Mouse (Mus musculus) urinary bladder, postnatal 4 days (tissue): ENCODE measurements around the gene Atg7.

Source experiments
- DNase-seq, 2 experiments: peaks; one replicate each; pipeline ENCODE4 v3.0.0; 2021 to 2022; ENCODE audit warnings: low spot score in 2 of 2

Gene Atg7

DNA sequence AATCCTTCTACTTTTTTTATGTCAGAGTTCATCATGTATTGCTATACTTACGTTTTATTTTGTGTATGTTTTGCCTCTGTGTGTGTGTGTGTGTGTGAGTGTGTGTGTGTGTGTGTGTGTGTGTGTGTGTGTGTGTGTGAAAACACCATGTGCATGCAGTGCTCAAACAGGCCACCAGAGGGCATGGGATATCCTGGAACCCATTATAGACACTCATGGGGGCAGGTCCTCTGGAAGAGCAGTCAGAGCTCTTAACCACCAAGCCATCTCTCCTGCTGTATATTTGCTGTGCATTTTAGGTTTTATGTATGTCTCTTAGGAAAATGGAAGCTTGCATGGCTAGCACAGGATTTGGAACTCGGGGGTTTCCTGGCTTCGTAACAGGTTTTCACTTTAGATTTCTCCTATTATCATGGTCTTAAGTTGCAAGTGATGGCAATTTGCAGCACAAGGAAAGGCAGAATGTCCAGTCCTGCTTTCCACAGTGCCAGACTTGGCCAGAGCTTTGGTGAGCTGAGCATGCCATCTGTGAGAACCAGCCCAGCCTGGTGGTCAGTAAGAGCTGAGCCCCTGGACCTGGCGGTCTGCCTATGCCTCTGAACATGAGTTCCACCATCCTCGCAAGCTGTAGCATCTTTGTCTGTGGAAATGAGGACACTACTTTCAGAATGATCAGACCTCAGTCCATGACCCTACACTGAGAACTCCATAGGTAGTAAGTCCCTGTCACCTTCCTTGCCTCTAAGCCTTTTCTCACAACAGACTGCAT is 172.2 kb downstream of the Atg7 start:
- no peak for DNase-seq

DNA sequence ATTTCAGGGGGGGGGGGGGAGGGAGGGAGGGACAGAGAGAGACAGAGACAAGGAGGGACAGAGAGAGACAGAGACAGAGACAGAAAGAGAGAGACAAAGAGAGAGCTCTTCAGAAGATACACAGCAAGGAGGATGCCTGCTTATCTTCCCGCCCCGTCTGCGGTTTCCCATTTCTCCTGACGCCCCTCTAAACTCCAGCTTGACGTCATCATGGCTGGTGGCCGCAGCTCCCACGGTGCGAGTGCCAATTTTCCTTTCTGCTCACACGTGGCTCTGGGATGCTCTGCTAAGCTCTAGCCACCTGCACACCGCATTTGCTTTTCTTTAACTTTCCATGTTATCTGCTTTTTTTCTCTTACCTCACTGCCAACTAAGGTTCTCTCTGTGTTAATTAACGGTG is 175.1 kb downstream of the Atg7 start:
- no peak for DNase-seq

DNA sequence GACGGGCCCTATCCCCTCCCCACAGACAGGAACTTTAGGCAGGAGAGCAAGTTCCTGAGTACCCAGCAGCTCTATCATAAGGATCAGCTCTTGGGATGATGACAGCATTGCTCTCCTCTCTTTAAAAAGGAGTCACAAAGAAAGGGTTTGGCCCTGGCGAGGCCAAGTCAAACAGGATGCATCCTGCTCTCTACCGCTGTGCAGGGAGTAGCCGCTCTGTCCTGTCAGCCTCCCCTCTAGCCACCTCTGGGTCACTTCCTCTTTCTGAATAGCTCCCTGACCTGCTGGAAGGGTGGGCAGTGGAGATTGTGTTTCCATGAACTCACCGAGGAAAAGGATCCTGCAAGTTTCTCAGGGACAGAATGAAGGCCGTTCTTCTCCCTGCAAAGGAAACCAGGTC is 175.6 kb downstream of the Atg7 start:
- DNase-seq: no peak

DNA sequence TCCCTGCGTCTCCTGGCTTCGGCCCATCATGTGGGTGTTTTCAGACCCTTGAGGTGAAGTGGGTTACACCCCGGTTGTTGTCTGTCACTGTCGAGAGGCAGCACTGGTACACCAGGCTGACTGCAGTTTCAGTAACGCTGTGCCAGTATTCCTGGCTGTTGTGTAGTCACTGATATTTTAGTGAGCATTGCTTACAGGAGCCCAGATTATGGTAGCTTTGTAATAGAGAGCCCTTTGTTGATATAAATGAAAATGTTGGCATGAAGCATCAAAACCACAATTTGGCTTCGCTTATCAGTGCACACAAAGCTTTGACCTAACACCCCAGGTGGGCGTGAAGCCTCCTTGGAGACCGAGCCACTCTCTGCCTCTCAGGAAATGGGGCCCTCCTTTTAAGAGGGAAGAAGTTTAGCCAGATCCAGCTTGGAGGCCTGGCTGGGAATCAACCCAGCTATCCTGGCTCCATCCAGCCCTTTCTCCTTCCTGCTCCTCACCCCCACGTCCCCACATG is 177.1 kb downstream of the Atg7 start:
- no peak for DNase-seq

DNA sequence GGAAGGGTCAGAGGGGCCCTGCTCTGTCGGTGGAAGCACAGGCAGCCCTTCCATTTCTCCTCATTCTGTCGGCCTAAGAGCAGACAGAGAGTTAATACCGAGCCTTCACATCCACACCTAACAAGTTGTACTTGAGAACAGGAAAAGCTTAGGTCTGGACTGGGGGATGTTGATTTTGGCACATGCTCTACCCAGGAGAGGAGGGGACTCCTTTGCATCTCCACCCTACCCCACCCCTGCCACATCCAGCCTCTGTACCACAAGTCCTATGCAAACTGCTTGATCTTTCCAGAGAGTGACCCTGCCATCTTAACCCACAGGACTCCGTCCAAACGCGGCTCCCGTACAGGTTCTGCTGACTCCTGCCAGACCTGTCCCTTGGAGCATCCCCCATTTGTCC is 178.7 kb downstream of the Atg7 start:
- no peak for DNase-seq

DNA sequence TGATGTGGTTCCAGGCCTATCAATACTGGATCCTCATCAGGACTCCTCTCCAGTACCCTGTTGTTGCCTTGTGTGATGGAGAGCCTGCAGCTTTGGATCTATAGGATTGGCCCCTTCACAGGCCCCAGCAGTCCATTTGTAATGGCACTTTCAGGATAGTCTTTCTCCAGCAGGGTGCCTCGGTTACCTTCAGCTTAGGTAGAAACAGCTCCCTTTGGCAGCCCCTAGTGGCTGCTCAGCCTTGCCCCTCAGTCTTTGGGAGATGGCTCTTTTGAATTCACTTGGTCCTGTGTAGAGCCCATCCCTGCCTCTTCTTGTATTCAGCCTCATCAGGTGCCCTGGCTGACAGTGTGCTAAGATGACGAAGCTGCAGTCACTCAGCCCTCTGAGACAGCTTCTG is 184.0 kb downstream of the Atg7 start:
- no peak for DNase-seq

DNA sequence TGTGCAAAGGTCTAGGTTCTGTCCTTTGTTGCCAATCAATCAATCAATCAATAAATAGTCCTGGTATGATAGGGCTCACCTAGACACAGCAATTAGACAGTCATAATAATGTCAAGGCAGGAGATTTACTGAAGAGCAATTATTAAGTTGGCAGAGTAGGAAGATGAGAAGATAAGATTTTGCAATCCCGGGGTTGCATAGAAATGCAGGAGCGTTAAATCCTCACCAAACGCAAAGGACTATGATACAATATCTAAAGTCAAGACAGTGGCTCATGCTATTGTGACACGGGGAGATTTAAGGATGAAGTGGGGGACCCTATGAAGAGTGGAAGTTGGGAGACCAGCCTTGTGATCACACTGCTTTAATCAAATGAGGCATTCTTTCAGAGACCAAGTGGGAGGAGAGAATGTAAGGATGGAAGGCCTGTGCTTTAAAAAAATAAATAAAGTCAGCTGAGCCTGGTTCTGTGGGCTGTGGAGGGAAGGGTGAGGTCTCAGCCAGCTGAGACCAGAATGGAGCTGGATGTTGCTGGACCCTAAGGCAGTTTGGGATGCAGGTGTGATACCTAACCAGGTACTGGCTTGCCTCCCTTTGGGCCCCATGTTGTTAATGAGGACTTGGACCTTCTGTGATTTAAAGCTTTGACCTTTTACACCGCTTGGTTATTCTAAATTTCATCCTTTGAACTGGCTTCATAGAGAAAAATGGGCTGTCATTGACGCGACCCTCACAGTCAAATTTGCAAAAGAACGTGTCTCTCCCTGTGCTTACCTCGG is 187.0 kb downstream of the Atg7 start:
- no peak for DNase-seq

DNA sequence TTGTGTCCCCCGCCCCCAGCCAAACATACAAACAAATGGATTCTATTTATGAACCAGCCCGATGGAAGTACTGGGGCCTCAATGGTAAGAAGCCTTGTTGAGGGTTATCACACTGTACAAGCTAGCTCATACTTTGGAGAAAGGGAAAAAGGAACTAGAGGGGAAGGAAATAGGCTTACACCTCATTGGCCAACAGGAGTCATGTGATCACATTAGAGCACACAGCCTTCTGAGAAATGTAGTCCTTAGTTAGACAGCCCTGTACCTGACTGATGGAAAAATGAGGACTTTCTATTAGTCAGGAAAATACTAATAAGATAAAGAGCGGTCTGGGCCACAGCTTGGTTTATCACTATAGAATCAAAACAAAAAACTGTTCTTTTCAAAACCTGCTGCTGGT is 188.9 kb downstream of the Atg7 start:
- no peak for DNase-seq

DNA sequence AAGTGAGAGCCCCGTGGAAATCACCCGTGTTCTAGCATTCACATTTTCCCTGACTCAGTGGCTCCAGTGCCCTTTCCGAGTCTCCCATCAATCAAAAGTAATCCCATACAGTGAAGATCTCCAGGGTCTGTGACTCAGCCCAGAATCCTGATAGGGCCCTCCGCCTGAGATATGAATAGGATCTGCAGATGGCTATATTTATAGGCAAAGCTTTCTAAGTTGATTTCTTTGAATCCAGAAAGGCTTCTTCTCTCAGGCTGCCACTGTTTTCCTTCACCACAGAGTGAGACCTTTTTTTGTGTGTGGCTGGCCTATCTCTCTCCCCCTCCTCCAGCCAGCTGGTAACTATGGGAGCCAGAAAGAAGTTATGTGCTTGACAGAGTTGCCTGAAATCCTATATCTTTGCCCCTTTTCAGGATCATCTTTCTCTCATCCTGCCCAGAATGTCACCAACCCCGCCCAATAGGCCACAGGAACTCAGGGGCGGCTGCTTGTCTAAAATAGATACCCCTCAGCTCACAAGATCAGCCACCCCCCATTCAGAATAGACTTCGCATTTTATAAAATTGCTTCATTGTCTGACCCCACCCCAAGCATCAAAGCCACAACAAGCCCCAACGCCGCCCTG is 190.3 kb downstream of the Atg7 start:
- no peak for DNase-seq

DNA sequence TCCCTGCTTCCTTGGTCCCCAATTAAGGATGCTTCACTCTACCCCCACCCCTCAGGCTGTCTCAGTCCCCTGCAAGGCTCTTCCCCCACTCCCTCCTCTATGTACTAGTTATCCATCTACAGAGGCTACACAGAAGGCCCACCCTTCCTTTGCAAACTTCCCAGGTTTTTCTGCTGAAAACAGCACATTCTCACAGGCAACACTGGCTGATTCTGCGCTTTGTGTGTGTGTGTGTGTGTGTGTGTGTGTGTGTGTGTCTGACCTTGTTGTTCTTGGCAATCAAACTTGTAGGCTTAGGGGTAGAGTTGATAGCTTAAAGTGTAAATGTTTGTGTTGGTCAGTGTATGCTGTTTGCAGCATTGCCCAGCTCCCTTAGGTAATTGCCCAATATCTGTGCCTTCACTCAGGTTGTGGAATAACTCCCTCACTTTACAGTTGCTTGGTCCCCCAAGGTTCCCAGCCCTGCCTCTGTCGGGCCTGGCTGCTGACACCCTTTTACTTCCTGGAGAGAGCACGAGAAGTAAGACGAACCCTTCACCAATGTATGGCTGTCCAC is 191.0 kb downstream of the Atg7 start:
- no peak for DNase-seq

DNA sequence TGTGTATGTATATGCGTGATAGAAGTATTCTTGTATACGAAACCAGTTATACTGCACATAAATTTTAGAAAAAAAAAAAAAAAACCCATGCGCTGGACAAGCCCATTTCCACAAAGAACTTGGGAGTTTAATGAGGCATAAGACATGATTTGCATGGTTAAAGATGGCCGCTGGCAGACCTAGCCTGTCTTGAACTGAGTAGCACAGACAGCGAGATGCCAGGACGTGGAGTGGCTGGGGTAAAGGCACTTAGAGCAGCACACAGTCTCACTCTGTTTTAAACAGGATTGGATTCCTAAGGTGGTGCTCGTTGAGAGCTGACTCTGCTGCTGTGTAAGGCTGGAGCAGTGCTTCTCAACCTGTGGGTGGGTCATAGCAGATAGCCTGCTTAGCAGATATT is 192.4 kb downstream of the Atg7 start:
- DNase-seq: no peak

DNA sequence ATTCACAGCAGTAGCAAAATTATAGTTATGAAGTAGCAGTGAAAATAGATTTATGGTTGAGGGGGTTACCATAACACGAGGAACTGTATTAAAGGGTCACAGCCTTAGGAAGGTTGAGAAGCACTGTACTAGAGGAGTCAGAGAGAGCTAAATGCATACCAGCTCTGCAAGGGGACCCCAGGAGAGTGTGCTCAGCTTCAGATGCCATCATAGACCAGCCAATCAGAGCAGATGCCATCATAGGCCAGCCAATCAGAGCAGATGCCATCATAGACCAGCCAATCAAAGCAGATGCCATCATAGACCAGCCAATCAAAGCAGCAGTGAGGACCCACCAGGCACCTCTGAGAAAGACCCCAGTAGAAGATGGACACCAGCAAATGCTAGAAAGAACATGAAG is 192.9 kb downstream of the Atg7 start:
- DNase-seq: no peak

DNA sequence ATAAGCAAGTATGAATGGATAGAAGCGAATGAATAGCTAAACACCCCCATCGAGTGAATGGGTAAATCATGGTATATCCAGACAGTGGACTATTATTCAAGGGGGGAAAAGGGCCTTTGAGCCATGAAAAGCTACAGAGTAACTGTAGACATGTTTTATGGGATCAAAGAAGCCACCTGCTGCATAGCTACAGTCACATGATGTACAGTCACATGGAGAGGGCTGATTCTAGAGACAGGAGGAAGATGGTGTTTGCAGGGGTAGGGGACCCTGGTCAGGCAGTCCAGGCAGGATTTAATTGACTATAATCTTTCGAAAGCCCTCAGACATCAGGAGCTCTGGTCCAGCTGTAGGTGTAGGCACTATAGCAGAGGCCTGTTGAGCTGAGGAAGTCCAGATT is 193.5 kb downstream of the Atg7 start:
- DNase-seq: no peak

DNA sequence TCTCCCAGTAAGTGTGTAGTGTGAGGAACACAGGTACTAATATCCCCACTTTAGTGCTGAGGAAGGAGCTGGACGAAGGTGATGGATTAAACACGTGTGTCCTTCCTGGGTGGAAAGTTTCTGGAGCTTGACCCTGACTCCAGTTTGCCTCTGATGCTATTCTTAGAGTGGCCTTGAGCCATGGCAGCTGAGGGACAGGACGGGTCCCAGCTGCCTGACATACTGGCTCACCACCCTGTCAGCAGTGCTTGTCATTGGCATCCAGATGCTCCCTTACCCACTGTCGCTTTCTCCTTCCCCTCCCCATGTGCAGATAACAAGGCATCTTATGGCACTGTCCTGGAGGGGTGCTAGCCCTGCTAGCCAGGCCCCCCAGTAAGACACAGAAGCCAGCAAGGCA is 196.0 kb downstream of the Atg7 start:
- no peak for DNase-seq

DNA sequence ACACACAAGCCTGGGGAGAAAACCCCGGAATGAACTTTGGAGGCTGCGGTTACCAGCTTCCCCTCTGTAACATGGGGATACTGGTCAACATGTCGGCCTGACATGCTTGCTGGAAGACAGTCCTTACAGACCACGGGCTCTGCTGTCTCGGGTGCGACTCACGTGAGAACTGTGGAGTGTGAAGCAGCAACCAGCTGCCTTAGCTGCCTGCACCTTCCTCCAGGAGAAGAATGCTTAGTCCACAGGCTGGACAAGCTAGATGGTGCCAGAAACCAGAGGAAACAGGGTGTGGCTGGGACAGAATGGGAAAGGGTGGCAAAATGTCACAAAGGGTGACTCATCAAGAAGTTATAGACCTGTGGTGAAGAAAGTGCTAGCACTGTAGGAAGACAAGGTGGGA is 197.1 kb downstream of the Atg7 start:
- no peak for DNase-seq

DNA sequence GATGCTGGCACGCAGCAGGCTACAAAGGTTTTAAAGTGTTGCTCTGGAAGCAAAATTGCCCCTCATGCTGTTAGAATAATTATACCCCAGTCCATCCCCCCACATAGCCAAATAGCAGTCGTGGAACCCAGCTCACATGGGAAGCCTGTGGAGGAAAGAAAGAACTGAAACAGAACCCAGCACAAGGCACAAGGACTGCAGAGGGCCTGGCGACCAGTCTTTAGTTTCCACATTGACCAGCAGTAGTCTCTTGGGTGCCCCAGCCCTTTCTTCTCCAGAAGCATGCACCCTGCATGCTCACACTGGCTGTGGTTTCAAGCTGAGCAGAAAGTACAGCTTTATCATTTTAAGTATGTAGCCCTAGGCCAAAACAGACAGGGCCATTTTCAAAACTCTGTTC is 199.2 kb downstream of the Atg7 start:
- no peak for DNase-seq

DNA sequence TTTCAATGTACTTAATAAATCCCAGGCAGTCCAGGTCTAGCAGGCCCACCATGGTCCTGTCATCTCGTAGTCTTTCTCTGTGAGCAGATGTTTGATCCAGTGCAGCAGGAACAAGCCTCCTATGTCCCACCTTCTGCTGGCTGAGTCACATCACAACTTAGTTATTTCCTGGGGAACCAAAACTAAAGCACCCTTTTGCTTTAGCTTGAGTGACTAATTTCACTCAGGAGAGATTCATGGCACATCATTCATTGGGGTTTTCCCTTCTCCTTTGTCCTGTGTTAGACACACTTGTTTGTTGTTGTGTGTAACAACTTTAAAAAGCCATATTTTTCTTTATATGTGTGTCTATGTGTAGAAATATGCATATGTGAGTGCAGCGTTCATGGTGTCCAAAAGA is 200.0 kb downstream of the Atg7 start:
- DNase-seq: no peak

DNA sequence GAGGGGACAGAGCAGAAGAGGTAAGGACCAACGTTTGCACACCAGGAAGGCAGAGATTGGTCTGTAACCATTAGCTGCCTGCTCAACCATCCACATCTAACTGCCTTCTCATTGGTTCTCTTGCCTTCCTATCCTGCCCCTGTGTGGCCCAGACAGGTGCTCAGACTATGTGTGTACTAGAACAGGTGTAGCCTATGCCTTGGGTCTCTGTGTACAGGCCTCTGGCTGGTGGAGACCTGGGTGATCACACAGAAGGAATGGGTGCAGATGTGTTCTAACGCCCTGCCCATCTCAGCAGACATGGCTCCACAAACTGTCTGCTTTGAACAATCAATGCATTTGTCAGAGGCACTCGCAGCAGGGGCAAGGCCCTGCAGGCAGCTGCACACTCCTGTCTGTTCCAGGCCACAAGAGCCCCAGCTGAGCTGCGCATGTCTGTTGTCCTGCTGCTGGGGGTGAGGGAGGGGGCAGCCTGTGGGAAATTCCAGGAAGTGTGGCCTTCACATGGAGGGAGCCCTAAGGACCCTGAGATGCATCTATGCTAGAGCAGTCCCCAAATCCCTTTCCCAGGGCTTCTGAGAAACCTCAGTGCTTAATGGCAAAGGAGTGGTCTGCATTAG is 203.4 kb downstream of the Atg7 start:
- no peak for DNase-seq

DNA sequence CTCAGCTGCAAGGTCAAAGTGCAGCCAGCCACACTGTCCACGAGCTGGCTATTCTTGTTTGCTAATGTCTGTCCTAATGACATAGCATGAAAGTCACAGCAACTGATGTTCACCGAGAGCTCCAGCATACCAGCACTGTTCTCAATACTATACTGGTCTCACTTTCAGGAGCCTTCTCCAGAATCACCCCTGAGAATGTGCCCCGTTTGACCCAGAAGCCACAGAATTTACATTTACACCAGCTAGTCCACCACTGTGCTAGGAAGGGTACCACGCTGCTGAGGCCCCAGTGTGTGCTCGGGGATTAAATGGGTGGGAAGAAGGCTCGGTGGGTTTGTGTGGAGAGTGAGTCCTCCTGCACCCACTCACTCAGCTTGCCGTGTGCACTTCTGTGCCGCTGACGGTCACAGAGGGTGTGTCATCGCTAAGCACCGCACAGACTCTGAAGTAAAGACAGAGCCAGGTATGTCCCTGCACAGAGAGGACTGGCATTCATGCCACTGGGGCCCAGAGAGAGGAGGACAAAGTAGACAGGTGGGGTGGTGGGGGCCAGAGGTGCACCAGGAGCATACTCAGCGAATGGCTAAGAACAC is 204.8 kb downstream of the Atg7 start:
- DNase-seq: no peak

DNA sequence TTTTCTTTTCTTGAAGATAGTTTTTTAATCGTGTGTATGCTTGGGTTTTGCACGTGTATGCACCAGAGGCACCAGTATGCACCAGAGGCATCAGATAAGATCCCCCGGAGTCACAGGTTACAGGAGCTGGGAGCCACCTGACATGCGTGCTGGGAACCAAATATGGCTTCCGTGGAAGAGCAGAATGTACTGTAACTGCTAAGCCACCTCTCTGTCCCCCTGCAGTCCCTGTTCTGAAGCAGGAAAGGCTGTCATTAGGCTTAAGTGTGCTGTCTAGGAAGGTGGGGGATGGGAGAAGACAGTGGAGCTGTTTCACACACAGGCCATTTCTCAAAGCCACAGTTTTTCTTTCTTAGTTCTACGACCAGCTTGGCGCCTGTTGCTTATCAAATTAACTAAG is 205.9 kb downstream of the Atg7 start:
- no peak for DNase-seq

DNA sequence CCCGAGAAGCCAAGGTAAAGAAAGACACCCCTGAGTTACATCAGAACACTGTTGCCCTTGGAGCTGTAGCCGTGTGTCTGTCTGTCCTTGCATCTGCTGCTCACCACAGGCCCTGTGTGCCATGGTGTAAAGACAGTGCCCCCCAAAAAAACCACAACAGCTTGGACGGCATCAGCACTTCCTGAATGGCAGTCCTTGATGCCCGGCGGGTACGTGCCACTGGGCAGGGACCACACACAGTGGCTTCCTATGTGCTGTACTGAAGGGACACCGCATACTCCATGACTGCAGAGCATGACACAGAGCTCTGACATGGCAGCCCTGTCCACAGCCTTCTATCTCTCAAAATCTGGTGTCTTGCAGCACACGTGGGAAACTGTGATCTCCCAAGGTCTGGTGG is 206.9 kb downstream of the Atg7 start:
- DNase-seq: no peak

DNA sequence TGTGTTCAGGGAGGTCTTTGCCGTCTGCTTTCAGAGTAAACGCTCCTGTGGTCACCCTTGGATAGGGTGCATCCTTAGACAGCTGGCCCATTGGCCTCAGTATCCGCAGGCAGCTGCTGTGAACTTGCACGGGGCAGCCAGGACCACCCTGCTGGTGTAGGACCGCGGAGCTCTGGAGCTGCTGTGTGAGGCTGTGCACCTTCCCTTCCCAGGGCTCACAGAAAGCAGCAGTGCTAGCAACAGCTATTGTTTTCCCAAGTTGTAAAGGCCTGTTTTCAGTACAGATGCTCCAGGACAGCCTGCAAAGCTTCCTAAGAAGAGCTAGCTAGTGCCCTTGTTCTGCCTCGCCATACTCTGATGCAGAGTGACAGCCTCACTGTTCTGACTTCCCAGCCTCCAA is 208.8 kb downstream of the Atg7 start:
- DNase-seq: no peak
